Mouse (Mus musculus): Measurements from ENCODE around the gene Cstb. TPM values are rescaled to one million over a fixed set of nuclear protein-coding genes. Genes with fewer than 3 reads are reported as not detected.
"Not testable (repeated sequence)": the region's sequence is repeated elsewhere in the genome, so short reads cannot be mapped to it uniquely, and the experiment has no call there.

Gene Cstb
- polyA plus RNA-seq, 1 experiment from 2014 or later, result 102 TPM

DNA sequence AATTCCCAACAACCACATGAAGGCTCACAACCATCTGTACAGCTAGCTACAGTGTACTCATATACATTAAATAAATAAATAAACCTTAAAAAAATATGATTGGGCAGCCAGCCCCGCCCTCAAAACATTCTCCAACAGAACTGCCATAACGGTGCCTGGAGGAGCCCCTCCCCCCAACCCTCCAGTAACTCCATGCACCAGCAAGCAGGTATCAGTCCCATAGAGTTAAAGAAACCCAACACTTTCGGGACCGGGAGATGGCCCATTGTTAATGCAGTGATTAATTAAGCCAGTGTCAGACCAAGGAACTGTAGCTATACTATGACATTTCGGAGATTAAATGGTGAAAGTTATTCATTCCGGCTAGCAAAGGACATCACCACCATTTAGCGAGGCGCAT is 13.6 kb upstream of the Cstb start:
- no peak for ATAC-seq (ENCODE audit: low FRiP score, low TSS enrichment)
- H3K4me3 ChIP-seq (replicated peaks; ENCODE audit: low read depth, low read length), result peak overlapping the region; percentile 91
- H3K27me3 ChIP-seq (ENCODE audit: control insufficient read depth, insufficient read depth, low read length), result no peaks in the 10 kb centered on the region
- no peak for DNase-seq
- WGBS, result 21% methylated on average over 8 of the region's 8 CpGs
- H3K4me2 ChIP-seq (ENCODE audit: low read length), result peak overlapping the region; percentile 87
- H3K36me3 ChIP-seq (ENCODE audit: control insufficient read depth, insufficient read depth, low read length), result peaks cover 44% of the 10 kb centered on the region
- H3K9ac ChIP-seq (replicated peaks; ENCODE audit: low read length), result peak overlapping the region; percentile 84
- peak overlapping the region; percentile 89 for H3K27ac ChIP-seq (replicated peaks; ENCODE audit: low read depth, low read length)
- no peaks in the 10 kb centered on the region for H3K9me3 ChIP-seq (ENCODE audit: control insufficient read depth, low read length)
- peaks cover 12% of the 10 kb centered on the region; the same call in 1 of the 2 replicates for H3K4me1 ChIP-seq (ENCODE audit: control insufficient read depth, insufficient read depth, low read length)

DNA sequence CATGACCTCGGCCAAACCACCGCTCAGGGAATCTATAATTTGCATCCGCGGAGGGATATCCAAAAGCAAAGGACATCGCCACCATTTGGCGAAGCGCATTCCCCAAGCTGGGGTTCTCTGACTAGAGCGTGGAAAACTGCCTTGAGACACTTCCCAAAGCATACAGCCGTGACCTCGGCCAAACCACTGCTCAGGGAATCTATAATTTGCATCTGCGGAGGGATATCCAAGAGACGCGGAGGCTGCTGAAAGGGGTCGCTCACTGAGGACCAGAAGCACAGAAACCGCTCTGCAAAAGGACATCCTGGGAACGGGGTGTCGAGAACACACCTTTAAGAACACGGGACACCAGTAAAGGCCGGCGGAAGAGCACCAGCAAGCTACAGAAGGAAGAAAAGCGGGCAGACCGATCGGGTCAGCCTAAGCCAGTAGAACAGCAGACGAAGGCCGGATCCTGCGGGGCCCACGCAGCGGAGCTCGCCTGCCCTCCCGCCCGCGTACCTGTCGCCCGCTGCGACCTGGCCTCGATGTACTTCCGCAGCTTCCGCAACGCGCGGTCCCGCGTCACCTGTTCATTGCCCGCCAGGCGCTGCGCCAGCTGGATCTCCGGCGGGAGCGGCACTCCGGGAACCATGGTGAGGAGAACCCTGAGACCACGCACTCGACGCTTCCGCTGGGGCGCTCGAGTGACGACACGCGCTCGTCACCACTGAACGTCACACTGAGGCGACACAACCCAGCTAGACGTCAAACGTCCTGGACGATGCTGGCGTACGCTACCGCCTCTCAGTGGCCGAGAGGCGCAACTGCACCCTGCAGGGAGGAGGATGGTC is 12.9 kb upstream of the Cstb start, which contains the start of gene Rrp1:
Gene Rrp1 (minus strand): TSS at position 725 of the 833 bp plus-strand sequence.
- Histone ChIP-seq H3K27me3 (ENCODE audit: control insufficient read depth, insufficient read depth, low read length) (no peaks in the 10 kb centered on the region), H3K4me1 (ENCODE audit: control insufficient read depth, insufficient read depth, low read length) (peaks cover 12% of the 10 kb centered on the region; the same call in 1 of the 2 replicates), H3K4me3 (replicated peaks; ENCODE audit: low read depth, low read length) (peak within 1 kb of the TSS; percentile 91), H3K9me3 (ENCODE audit: control insufficient read depth, low read length) (no peaks in the 10 kb centered on the region), H3K27ac (replicated peaks; ENCODE audit: low read depth, low read length) (peak within 1 kb of the TSS; percentile 89), H3K4me2 (ENCODE audit: low read length) (peak within 1 kb of the TSS; percentile 87), H3K9ac (replicated peaks; ENCODE audit: low read length) (peak within 1 kb of the TSS; percentile 84), H3K36me3 (ENCODE audit: control insufficient read depth, insufficient read depth, low read length) (peaks cover 37% of the 10 kb centered on the region)
- ATAC-seq (ENCODE audit: low FRiP score, low TSS enrichment) (peak; percentile 94), DNase-seq (peak; percentile 98)
- WGBS, result under 1% methylated on average over 70 of the region's 70 CpGs

- 39% methylated on average over 7 of the region's 7 CpGs for WGBS
- peak overlapping the region; percentile 87 for H3K4me2 ChIP-seq (ENCODE audit: low read length)
- peak overlapping the region; percentile 84 for H3K9ac ChIP-seq (replicated peaks; ENCODE audit: low read length)
- peaks cover 12% of the 10 kb centered on the region; the same call in 1 of the 2 replicates for H3K4me1 ChIP-seq (ENCODE audit: control insufficient read depth, insufficient read depth, low read length)
- H3K9me3 ChIP-seq (ENCODE audit: control insufficient read depth, low read length), result no peaks in the 10 kb centered on the region
- ATAC-seq (ENCODE audit: low FRiP score, low TSS enrichment) (peak; percentile 71; the same call in 1 of the 2 replicates), DNase-seq (no peak)
- peak overlapping the region; percentile 91 for H3K4me3 ChIP-seq (replicated peaks; ENCODE audit: low read depth, low read length)
- no peaks in the 10 kb centered on the region for H3K27me3 ChIP-seq (ENCODE audit: control insufficient read depth, insufficient read depth, low read length)
- H3K27ac ChIP-seq (replicated peaks; ENCODE audit: low read depth, low read length), result peak overlapping the region; percentile 61; the same call in 1 of the 2 replicates
- H3K36me3 ChIP-seq (ENCODE audit: control insufficient read depth, insufficient read depth, low read length), result peaks cover 31% of the 10 kb centered on the region
Observed at GRCm38 (mm10) chr10:78413152-78413520, 12.3 kb upstream of the Cstb start.

DNA sequence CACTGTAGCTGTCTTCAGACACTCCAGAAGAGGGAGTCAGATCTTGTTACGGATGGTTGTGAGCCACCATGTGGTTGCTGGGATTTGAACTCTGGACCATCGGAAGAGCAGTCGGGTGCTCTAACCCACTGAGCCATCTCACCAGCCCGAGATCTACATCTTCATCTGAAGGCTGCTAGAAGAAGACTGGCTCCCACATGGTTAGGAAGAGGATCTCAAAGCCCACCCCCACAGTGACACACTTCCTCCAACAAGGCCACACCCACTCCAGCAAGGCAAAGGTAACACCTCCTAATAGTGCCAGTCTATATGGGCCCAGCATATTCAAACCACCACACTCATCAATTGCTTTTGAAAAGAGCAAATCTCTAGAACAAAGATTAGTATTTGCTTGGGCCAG is 10.5 kb upstream of the Cstb start:
- WGBS, result 91% methylated on average over 3 of the region's 4 CpGs

GRCm38 (mm10) chr10:78417888-78418287 is 7.6 kb upstream of the Cstb start:
- H3K27me3 ChIP-seq (ENCODE audit: control insufficient read depth, insufficient read depth, low read length), result no peaks in the 10 kb centered on the region
- H3K9ac ChIP-seq (replicated peaks; ENCODE audit: low read length), result no peak overlapping the region
- no peak overlapping the region for H3K4me2 ChIP-seq (ENCODE audit: low read length)
- H3K36me3 ChIP-seq (ENCODE audit: control insufficient read depth, insufficient read depth, low read length), result no peaks in the 10 kb centered on the region
- DNase-seq, result no peak
- WGBS, result 65% methylated on average over 5 of the region's 5 CpGs
- H3K4me1 ChIP-seq (ENCODE audit: control insufficient read depth, insufficient read depth, low read length), result 0 out of 2 replicates have a peak, but pooled peaks cover 3% of the 10 kb centered on the region
- H3K27ac ChIP-seq (replicated peaks; ENCODE audit: low read depth, low read length), result no peak overlapping the region
- H3K9me3 ChIP-seq (ENCODE audit: control insufficient read depth, low read length), result no peaks in the 10 kb centered on the region
- no peak for ATAC-seq (ENCODE audit: low FRiP score, low TSS enrichment)
- H3K4me3 ChIP-seq (replicated peaks; ENCODE audit: low read depth, low read length), result no peak overlapping the region

More for the DNA sequence above, 10.5 kb upstream of the Cstb start:
- not testable (repeated sequence) for H3K9me3 ChIP-seq (ENCODE audit: control insufficient read depth, low read length); H3K4me3 ChIP-seq (replicated peaks; ENCODE audit: low read depth, low read length); H3K27me3 ChIP-seq (ENCODE audit: control insufficient read depth, insufficient read depth, low read length); H3K27ac ChIP-seq (replicated peaks; ENCODE audit: low read depth, low read length); DNase-seq; ATAC-seq (ENCODE audit: low FRiP score, low TSS enrichment); H3K9ac ChIP-seq (replicated peaks; ENCODE audit: low read length); H3K4me2 ChIP-seq (ENCODE audit: low read length)
- Histone ChIP-seq H3K4me1 (ENCODE audit: control insufficient read depth, insufficient read depth, low read length) (peaks cover 12% of the 10 kb centered on the region; the same call in 1 of the 2 replicates), H3K36me3 (ENCODE audit: control insufficient read depth, insufficient read depth, low read length) (peaks cover 13% of the 10 kb centered on the region)

- H3K4me2 ChIP-seq (ENCODE audit: low read length), result no peak overlapping the region
- H3K9me3 ChIP-seq (ENCODE audit: control insufficient read depth, low read length), result no peaks in the 10 kb centered on the region
- no peaks in the 10 kb centered on the region for H3K27me3 ChIP-seq (ENCODE audit: control insufficient read depth, insufficient read depth, low read length)
- H3K4me1 ChIP-seq (ENCODE audit: control insufficient read depth, insufficient read depth, low read length), result no peaks in the 10 kb centered on the region
- DNase-seq (no peak), ATAC-seq (ENCODE audit: low FRiP score, low TSS enrichment) (no peak)
- no peaks in the 10 kb centered on the region for H3K36me3 ChIP-seq (ENCODE audit: control insufficient read depth, insufficient read depth, low read length)
- 81% methylated on average over 2 of the region's 2 CpGs for WGBS
- no peak overlapping the region for H3K27ac ChIP-seq (replicated peaks; ENCODE audit: low read depth, low read length)
- no peak overlapping the region for H3K9ac ChIP-seq (replicated peaks; ENCODE audit: low read length)
- H3K4me3 ChIP-seq (replicated peaks; ENCODE audit: low read depth, low read length), result no peak overlapping the region
Observed at GRCm38 (mm10) chr10:78418791-78419190, 6.7 kb upstream of the Cstb start.

- Histone ChIP-seq H3K27me3 (ENCODE audit: control insufficient read depth, insufficient read depth, low read length) (no peaks in the 10 kb centered on the region), H3K4me3 (replicated peaks; ENCODE audit: low read depth, low read length) (no peak overlapping the region), H3K36me3 (ENCODE audit: control insufficient read depth, insufficient read depth, low read length) (no peaks in the 10 kb centered on the region), H3K4me1 (ENCODE audit: control insufficient read depth, insufficient read depth, low read length) (no peaks in the 10 kb centered on the region), H3K9me3 (ENCODE audit: control insufficient read depth, low read length) (no peaks in the 10 kb centered on the region), H3K4me2 (ENCODE audit: low read length) (no peak overlapping the region), H3K9ac (replicated peaks; ENCODE audit: low read length) (no peak overlapping the region), H3K27ac (replicated peaks; ENCODE audit: low read depth, low read length) (no peak overlapping the region)
- DNase-seq (no peak), ATAC-seq (ENCODE audit: low FRiP score, low TSS enrichment) (no peak)
- WGBS, result 90% methylated on average over 2 of the region's 2 CpGs
Observed at GRCm38 (mm10) chr10:78420929-78421328, 4.5 kb upstream of the Cstb start.

DNA sequence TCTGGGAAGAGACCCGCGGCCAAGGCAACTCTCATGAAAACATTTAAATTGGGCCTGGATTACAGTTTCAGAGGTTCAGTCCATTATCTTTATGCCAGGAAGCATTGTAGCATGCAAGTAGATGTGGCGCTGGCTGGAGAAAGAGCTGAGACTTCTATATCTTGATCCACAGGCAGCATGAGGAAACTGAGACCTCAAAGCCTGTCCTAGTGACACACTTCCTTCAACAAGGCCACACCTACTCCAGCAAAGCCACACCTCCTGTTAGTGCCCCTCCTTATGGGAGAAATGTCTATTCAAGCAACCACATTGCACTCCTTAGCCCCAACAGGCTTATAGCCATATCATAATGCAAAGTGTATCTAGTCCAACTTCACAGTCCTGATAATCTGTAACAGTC is 2.9 kb upstream of the Cstb start:
- Histone ChIP-seq H3K27ac (replicated peaks; ENCODE audit: low read depth, low read length) (no peak overlapping the region), H3K27me3 (ENCODE audit: control insufficient read depth, insufficient read depth, low read length) (no peaks in the 10 kb centered on the region), H3K9me3 (ENCODE audit: control insufficient read depth, low read length) (no peaks in the 10 kb centered on the region), H3K9ac (replicated peaks; ENCODE audit: low read length) (no peak overlapping the region), H3K36me3 (ENCODE audit: control insufficient read depth, insufficient read depth, low read length) (peaks cover 6% of the 10 kb centered on the region; the same call in 1 of the 2 replicates), H3K4me3 (replicated peaks; ENCODE audit: low read depth, low read length) (no peak overlapping the region), H3K4me2 (ENCODE audit: low read length) (no peak overlapping the region), H3K4me1 (ENCODE audit: control insufficient read depth, insufficient read depth, low read length) (peaks cover 9% of the 10 kb centered on the region; the same call in 1 of the 2 replicates)
- WGBS, result 86% methylated on average over 3 of the region's 3 CpGs
- DNase-seq (no peak), ATAC-seq (ENCODE audit: low FRiP score, low TSS enrichment) (no peak)

All from midbrain, embryonic 14.5 days (tissue).